22 mouse cellular contexts compared by ENCODE assay signal in genomic region chr7:96906216-96906615, GRCm38 (mm10). TPM values are rescaled to one million over a fixed set of nuclear protein-coding genes. Genes with fewer than 3 reads are reported as not detected.
DNase-seq lines count a peak whose midpoint lies in the region; ATAC-seq and TF ChIP-seq lines count a peak whose summit lies in the region.
"Had no signal": no experiment of that assay in that cellular context is flagged by ENCODE, and none has a peak within 500 bp of the region (broad histone marks: within the 10 kb centered on the region; RNA-seq: fewer than 3 reads in every experiment).

No protein-coding gene starts in this region.

- no peaks in the 10 kb centered on the region for H3K27me3 ChIP-seq in forebrain, embryonic 15.5 days
- no peaks in the 10 kb centered on the region for H3K27me3 ChIP-seq in forebrain, postnatal 0 days (ENCODE audit: insufficient read depth, low read length)
- peaks cover 10% of the 10 kb centered on the region for H3K27me3 ChIP-seq in midbrain, embryonic 13.5 days
- peaks cover 3% of the 10 kb centered on the region; the same call in 1 of the 2 replicates for H3K27me3 ChIP-seq in midbrain, embryonic 14.5 days (ENCODE audit: control insufficient read depth, insufficient read depth, low read length)
- H3K27me3 ChIP-seq: embryonic facial prominence, embryonic 12.5 days; liver, embryonic 13.5 days had no signal

- no peak for TF ChIP-seq CTCF in forebrain, postnatal 0 days (IDR thresholded peaks at IDR 0.05; ENCODE audit: low read depth)
- no peak for TF ChIP-seq CTCF in brain, embryonic 14.5 days (IDR thresholded peaks at IDR 0.05; ENCODE audit: borderline replicate concordance, extremely low read depth, insufficient read depth, insufficient read length)

- 79% methylated on average over 20 of the region's 20 CpGs for WGBS in forebrain, embryonic 15.5 days
- WGBS in forebrain, postnatal 0 days: 81% methylated on average over 20 of the region's 20 CpGs
- WGBS in midbrain, embryonic 13.5 days: 88% methylated on average over 20 of the region's 20 CpGs
- 85% methylated on average over 20 of the region's 20 CpGs for WGBS in midbrain, embryonic 14.5 days

- peaks cover 15% of the 10 kb centered on the region for H3K36me3 ChIP-seq in forebrain, embryonic 15.5 days
- H3K36me3 ChIP-seq in forebrain, postnatal 0 days (ENCODE audit: insufficient read depth): peaks cover 11% of the 10 kb centered on the region
- H3K36me3 ChIP-seq in midbrain, embryonic 13.5 days: peaks cover 14% of the 10 kb centered on the region
- peaks cover 4% of the 10 kb centered on the region for H3K36me3 ChIP-seq in midbrain, embryonic 14.5 days (ENCODE audit: control insufficient read depth, insufficient read depth, low read length)
- H3K36me3 ChIP-seq: liver, embryonic 13.5 days had no signal

- H3K9me3 ChIP-seq in forebrain, embryonic 15.5 days: no peaks in the 10 kb centered on the region
- no peaks in the 10 kb centered on the region for H3K9me3 ChIP-seq in forebrain, postnatal 0 days (ENCODE audit: low read length)
- no peaks in the 10 kb centered on the region for H3K9me3 ChIP-seq in midbrain, embryonic 13.5 days
- no peaks in the 10 kb centered on the region for H3K9me3 ChIP-seq in midbrain, embryonic 14.5 days (ENCODE audit: control insufficient read depth, low read length)
- H3K9me3 ChIP-seq: embryonic facial prominence, embryonic 12.5 days; heart, embryonic 13.5 days; liver, embryonic 13.5 days; megakaryocyte, embryonic 14.5 days had no signal

- intact Hi-C loops in gastrocnemius, postnatal 14 days (cut with DNase I; ENCODE audit: low total_unique reads): no loop called here

- no peak overlapping the region for H3K4me2 ChIP-seq in forebrain, embryonic 15.5 days (replicated peaks)
- no peak overlapping the region for H3K4me2 ChIP-seq in forebrain, postnatal 0 days (ENCODE audit: low read depth)
- no peak overlapping the region for H3K4me2 ChIP-seq in midbrain, embryonic 13.5 days (replicated peaks)
- no peak overlapping the region for H3K4me2 ChIP-seq in midbrain, embryonic 14.5 days (ENCODE audit: low read length)
- H3K4me2 ChIP-seq: embryonic facial prominence, embryonic 12.5 days; heart, embryonic 13.5 days; liver, embryonic 13.5 days had no signal

- no peak overlapping the region for H3K4me3 ChIP-seq in forebrain, embryonic 15.5 days
- H3K4me3 ChIP-seq in forebrain, postnatal 0 days (ENCODE audit: low read depth, low read length): no peak overlapping the region
- no peak overlapping the region for H3K4me3 ChIP-seq in midbrain, embryonic 13.5 days (replicated peaks)
- no peak overlapping the region for H3K4me3 ChIP-seq in midbrain, embryonic 14.5 days (replicated peaks; ENCODE audit: low read depth, low read length)
- H3K4me3 ChIP-seq: embryonic facial prominence, embryonic 12.5 days; heart, embryonic 13.5 days; liver, embryonic 13.5 days; megakaryocyte, embryonic 14.5 days had no signal

- DNase-seq in forebrain, postnatal 0 days: no peak
- DNase-seq in midbrain, embryonic 14.5 days: no peak
- DNase-seq in brain, embryonic 14.5 days (ENCODE audit: low read depth): peak; percentile 53
- no peak for DNase-seq in gastrocnemius, postnatal 14 days
- DNase-seq: adrenal gland, postnatal 25 days; cerebellum, adult 11 months; gastrocnemius, postnatal 25 days; heart, adult 18-20 months; heart, postnatal 14 days; kidney, postnatal 36 days; liver, embryonic 13.5 days; lung, adult 2 months; right cerebral cortex, postnatal 14 days; spleen, adult 18-20 months had no signal

- no peak for TF ChIP-seq POLR2A in brain, embryonic 14.5 days (IDR thresholded peaks at IDR 0.05; ENCODE audit: borderline replicate concordance, extremely low read depth, insufficient read depth, insufficient read length, poor library complexity, severe bottlenecking)

- peaks cover 39% of the 10 kb centered on the region for H3K4me1 ChIP-seq in forebrain, embryonic 15.5 days
- H3K4me1 ChIP-seq in forebrain, postnatal 0 days (ENCODE audit: insufficient read depth): no peaks in the 10 kb centered on the region
- peaks cover 58% of the 10 kb centered on the region for H3K4me1 ChIP-seq in midbrain, embryonic 13.5 days (replicated peaks)
- peaks cover 28% of the 10 kb centered on the region for H3K4me1 ChIP-seq in midbrain, embryonic 14.5 days (ENCODE audit: control insufficient read depth, insufficient read depth, low read length)
- H3K4me1 ChIP-seq: heart, embryonic 13.5 days; megakaryocyte, embryonic 14.5 days had no signal

- ATAC-seq in forebrain, embryonic 15.5 days (replicated peaks): 0 out of 2 replicates have a peak, but pooled peaks have one; percentile 12
- ATAC-seq in forebrain, postnatal 0 days: no peak
- ATAC-seq in midbrain, embryonic 13.5 days: peak; percentile 8; the same call in 1 of the 2 replicates
- ATAC-seq in midbrain, embryonic 14.5 days (ENCODE audit: low FRiP score, low TSS enrichment): no peak
- no peak for ATAC-seq in megakaryocyte, adult 5-6 weeks (ENCODE audit: poor library complexity, severe bottlenecking)
- ATAC-seq: forebrain, embryonic 16.5 days; intestine, postnatal 0 days had no signal

- no peak overlapping the region for H3K9ac ChIP-seq in forebrain, embryonic 15.5 days (replicated peaks)
- no peak overlapping the region for H3K9ac ChIP-seq in forebrain, postnatal 0 days
- no peak overlapping the region for H3K9ac ChIP-seq in midbrain, embryonic 13.5 days (replicated peaks)
- no peak overlapping the region for H3K9ac ChIP-seq in midbrain, embryonic 14.5 days (replicated peaks; ENCODE audit: low read length)
- H3K9ac ChIP-seq: embryonic facial prominence, embryonic 12.5 days; heart, embryonic 13.5 days; liver, embryonic 13.5 days had no signal

- H3K27ac ChIP-seq in forebrain, embryonic 15.5 days (replicated peaks): no peak overlapping the region
- no peak overlapping the region for H3K27ac ChIP-seq in forebrain, postnatal 0 days (ENCODE audit: low read depth, low read length)
- H3K27ac ChIP-seq in midbrain, embryonic 13.5 days: no peak overlapping the region
- no peak overlapping the region for H3K27ac ChIP-seq in midbrain, embryonic 14.5 days (replicated peaks; ENCODE audit: low read depth, low read length)
- H3K27ac ChIP-seq: embryonic facial prominence, embryonic 12.5 days; heart, embryonic 13.5 days; liver, embryonic 13.5 days had no signal

RNA-seq across cellular contexts. Expression of gene Nars2, which starts 45.1 kb away (rescaled TPM):
- polyA plus RNA-seq in forebrain, embryonic 15.5 days (2015; fragmentation: Nextera tagmentation; extraction: Ambion mirVana): 23.5 and 24.1 TPM in 2 replicates
- total RNA-seq in forebrain, postnatal 0 days (2014; rRNA removed): 15.7 and 17.2 TPM in 2 replicates
- 14.8 and 18.2 TPM in 2 replicates for polyA plus RNA-seq in forebrain, postnatal 0 days (2015; fragmentation: Nextera tagmentation; extraction: Ambion mirVana)
- 15.6 and 19.0 TPM in 2 replicates for polyA plus RNA-seq in midbrain, embryonic 13.5 days (2015; fragmentation: Nextera tagmentation; extraction: Ambion mirVana)
- polyA plus RNA-seq in midbrain, embryonic 14.5 days (2014; fragmentation: Nextera tagmentation; extraction: Ambion mirVana): 16.5 and 18.6 TPM in 2 replicates
- 7.6 and 8.4 TPM in 2 replicates for polyA plus RNA-seq in brain, embryonic 14.5 days (2012; rRNA removed)
- total RNA-seq in gastrocnemius, postnatal 14 days (2021): 1 to 10 TPM; 8.6 to 8.7 TPM
- total RNA-seq in megakaryocyte, adult 5-6 weeks (2015): 2.6 and 3.1 TPM in 2 replicates
- 3.3 and 4.0 TPM in 2 replicates for total RNA-seq in megakaryocyte, adult 5-6 weeks (2017)

Comparison
In these comparisons a context has a peak if more than half of its experiments do, and no peak if none do; other contexts are left out.
1. ATAC-seq: peak in forebrain, embryonic 15.5 days (single experiment) and midbrain, embryonic 13.5 days (single experiment); none in forebrain, postnatal 0 days (single experiment), midbrain, embryonic 14.5 days (single experiment) and megakaryocyte, adult 5-6 weeks (single experiment).